Mouse (Mus musculus) urinary bladder, postnatal 14 days (tissue): Measurements from ENCODE around the gene Tmc5.

Source experiments
- DNase-seq: peaks from one replicate; pipeline ENCODE4 v3.0.0; 2021; ENCODE audit warnings: low spot score

Tmc5 gene

GRCm38 (mm10) chr7:118611185-118611749 is 14.2 kb downstream of the Tmc5 start:
- DNase-seq: no peak

DNA sequence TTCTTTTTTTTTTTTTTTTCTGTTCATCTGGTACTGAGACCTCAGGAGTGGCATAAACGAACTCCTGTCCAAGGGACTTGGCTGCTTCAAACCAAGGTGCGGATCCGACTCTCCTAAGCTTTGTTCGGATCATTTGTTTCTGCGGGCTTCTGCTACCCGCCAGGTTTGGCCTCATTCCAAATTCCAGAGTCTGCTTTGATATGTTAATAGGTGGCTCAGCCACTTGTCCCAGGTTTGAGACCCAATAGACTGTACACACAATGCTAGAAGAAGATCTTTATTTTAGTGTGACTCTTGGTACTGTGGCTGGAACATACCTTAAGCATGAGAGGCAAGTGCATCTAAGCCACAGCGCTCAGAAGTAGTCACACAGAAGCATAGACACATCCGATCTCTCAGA is 14.8 kb downstream of the Tmc5 start:
- DNase-seq: no peak

GRCm38 (mm10) chr7:118614076-118614475 is 17.0 kb downstream of the Tmc5 start:
- no peak for DNase-seq

- DNase-seq: no peak
These were observed 21.0 kb downstream of the Tmc5 start for GRCm38 (mm10) chr7:118618104-118618503.

- DNase-seq: no peak
These were observed 23.3 kb downstream of the Tmc5 start for GRCm38 (mm10) chr7:118620243-118620906.

- no peak for DNase-seq
These were observed 24.0 kb downstream of the Tmc5 start for GRCm38 (mm10) chr7:118621094-118621493.

GRCm38 (mm10) chr7:118627550-118628298 is 30.6 kb downstream of the Tmc5 start:
- no peak for DNase-seq

DNA sequence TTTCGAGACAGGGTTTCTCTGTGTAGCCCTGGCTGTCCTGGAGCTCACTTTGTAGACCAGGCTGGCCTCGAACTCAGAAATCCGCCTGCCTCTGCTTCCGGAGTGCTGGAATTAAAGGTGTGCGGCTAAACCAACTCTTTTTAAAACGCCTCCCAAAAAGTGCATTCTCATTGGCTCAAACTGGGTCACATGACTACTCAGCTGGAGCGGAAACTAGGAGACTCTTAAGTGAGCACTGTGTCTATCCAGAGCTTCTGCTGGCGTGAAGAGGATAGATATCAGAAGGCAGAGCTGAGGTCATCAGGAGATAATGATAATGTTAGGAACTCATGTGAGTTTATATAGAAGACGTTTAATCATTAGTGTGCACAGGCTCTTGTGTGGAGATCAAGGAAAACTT is 36.0 kb downstream of the Tmc5 start:
- no peak for DNase-seq

- DNase-seq: no peak
These were observed 36.9 kb downstream of the Tmc5 start for GRCm38 (mm10) chr7:118633951-118634350.

GRCm38 (mm10) chr7:118637466-118637865 is 40.4 kb downstream of the Tmc5 start:
- DNase-seq: no peak

DNA sequence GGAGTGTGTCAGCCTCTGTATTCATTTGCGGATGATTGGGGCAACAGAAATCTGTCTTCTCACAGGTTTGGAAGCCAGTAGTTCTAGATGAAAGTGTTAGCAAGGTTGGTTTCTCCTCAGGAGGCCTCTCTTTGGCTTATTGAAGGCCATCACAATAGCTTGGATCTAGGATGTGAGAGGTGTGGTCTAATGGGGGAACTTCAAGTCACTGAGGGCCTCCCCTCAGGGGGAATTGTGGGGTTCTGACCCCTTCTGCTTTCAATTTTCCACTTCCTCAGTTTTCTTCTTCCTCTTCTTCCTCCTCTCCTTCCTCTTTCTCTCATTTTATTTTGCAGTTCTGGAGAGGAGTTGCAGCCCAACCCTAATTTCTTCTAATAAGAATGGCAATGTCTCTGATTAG is 49.1 kb downstream of the Tmc5 start:
- no peak for DNase-seq

- no peak for DNase-seq
These were observed 52.2 kb downstream of the Tmc5 start for GRCm38 (mm10) chr7:118649328-118649727.

DNA sequence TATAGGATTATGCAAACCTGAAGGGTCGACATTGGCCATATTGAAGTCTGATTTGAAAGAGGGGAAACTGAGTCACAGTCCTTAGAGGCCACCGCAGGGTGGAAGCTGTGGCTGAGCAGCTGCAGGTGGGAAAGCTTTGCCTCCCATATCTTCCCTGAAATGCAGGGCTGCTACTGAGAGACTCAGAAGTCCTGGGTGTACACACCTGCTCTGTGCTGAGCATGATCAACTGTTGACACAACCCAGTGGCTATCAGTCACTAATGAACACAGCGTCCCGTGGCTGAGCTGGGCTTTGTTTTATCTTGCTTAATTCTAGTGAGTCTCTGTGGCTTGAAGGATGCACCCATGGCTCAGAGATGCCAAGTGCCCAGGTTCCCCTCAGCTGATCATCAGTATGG is 53.0 kb downstream of the Tmc5 start:
- DNase-seq: no peak

- no peak for DNase-seq
These were observed 53.8 kb downstream of the Tmc5 start for GRCm38 (mm10) chr7:118650891-118651290.

GRCm38 (mm10) chr7:118652572-118653295 is 55.6 kb downstream of the Tmc5 start:
- DNase-seq: no peak

DNA sequence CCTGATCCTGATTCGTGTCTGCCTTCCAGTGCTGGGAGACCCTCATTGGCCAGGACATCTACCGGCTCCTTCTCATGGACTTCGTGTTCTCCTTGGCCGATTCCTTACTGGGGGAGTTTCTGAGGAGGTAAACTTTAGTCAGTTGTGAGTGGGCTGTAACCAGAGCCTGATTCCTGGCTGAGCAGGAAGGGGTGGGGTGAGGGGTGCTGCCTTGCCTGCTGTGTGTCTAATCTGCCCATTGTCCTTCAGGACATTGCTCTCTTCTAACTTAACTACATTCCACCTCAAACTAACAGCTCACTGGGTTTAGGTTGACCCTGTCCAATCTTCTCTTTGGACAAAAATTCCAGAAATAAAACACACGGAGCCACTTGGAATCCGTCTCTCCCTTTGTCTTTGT is 59.6 kb downstream of the Tmc5 start:
- no peak for DNase-seq

GRCm38 (mm10) chr7:118667773-118668172 is 70.7 kb downstream of the Tmc5 start:
- DNase-seq: no peak

DNA sequence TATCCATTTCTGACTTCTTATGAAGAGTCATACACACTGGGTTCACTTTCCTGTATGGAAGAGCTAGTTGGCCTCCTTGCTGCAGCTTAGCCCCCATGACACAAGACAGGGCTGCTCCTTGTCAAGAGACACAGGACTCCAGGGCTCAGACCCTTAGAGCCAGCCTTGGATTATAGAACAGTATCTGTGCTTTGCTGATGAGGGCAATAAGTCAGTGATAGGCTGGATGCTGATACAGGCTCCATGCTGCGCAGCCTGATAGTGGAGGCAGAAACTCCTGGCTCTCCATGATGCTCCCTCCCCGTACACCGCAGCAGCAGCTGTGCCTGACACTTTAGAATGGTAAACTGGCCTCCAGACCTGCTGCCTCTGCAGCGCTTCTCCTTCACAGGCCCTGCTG is 73.0 kb downstream of the Tmc5 start:
- DNase-seq: no peak

DNA sequence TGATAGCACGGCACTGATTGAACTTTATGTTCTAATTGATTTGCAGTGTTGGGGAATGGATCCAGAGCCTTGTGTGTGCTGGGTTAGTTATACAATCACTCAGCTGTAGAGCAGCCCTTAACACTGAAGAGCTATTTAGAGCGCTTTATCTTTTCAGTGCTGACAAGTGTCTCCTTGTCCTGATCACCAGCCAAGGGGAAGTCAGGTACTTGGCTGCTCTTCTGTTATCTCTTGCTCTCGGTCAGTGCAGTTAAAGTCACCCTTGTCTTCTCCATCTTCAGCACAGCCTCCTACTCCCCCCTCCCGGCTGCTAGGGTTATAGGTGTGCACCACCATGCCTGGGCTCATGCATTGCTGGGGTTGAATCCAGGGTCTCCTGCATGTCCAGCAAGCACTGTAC is 79.7 kb downstream of the Tmc5 start:
- DNase-seq: no peak

- DNase-seq: peak; percentile 84
These were observed 91.1 kb downstream of the Tmc5 start for GRCm38 (mm10) chr7:118688199-118688598.

- DNase-seq: no peak
These were observed 92.0 kb downstream of the Tmc5 start for GRCm38 (mm10) chr7:118689088-118689487.

DNA sequence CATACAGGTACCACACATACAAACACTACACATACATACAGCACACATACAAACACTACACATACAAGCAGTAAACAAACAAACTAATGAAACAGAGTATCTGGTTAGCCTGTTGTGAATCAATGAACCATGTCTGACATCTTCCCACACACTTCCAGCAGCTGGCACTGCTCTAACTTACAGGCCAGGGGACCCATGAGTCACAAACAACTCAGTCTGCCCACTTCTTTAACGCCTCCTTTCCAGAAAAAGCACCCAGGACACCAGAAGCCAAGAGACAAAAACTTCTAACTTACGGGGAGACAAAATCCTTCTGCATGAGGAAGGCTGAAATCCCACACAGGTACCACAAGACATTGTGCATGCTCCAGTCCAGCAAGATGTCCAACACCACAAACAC is 94.2 kb downstream of the Tmc5 start:
- DNase-seq: no peak

DNA sequence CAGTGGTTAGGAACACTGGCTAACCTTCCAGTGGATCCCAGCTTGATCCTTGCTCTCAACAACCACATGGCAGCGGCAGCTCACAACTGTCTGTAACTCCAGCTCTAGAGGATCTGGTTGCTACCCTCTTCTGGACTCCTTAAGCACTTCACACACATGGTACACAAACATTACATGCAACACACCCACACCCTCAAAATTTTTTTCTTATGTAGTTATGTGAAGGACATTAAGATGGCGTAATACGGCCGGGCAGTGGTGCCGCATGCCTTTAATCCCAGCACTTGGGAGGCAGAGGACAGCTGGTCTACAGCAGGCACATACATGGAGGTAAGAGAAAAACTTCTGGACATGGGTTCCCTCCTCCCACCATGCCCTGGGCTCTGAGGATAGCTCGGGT is 99.0 kb downstream of the Tmc5 start:
- no peak for DNase-seq
